Mouse (Mus musculus) mesoderm, embryonic 11.5 days (tissue): Measurements from ENCODE around the gene Hectd3.

Experiments used
- DNase-seq: peaks from one replicate; pipeline ENCODE4 v3.0.0-alpha.2; 2012; ENCODE audit warnings: low read depth, low spot score

The Hectd3 gene

GRCm38 (mm10) chr4:116995131-116995797 is at the start of gene Hectd3:
Hectd3 (plus strand) TSS chr4:116995317.
- DNase-seq, result peak; percentile 72

- DNase-seq, result peak; percentile 27
Observed at GRCm38 (mm10) chr4:116951642-116952041, 43.5 kb upstream of the Hectd3 start.

GRCm38 (mm10) chr4:116954951-116955350 is 40.2 kb upstream of the Hectd3 start:
- no peak for DNase-seq

- DNase-seq, result no peak
Observed at GRCm38 (mm10) chr4:116976503-116976902, 18.6 kb upstream of the Hectd3 start.

GRCm38 (mm10) chr4:116985681-116986080 is 9.4 kb upstream of the Hectd3 start:
- DNase-seq, result no peak

- peak; percentile 54 for DNase-seq
Observed at GRCm38 (mm10) chr4:116986400-116987121, 8.6 kb upstream of the Hectd3 start.

GRCm38 (mm10) chr4:116987122-116987456 is 8.0 kb upstream of the Hectd3 start:
- DNase-seq, result no peak

GRCm38 (mm10) chr4:116989731-116990130 is 5.4 kb upstream of the Hectd3 start:
- no peak for DNase-seq

- DNase-seq, result peak; percentile 85
Observed at GRCm38 (mm10) chr4:116991366-116991765, 3.8 kb upstream of the Hectd3 start.

- peak; percentile 95 for DNase-seq
Observed at GRCm38 (mm10) chr4:116993672-116994621, 1.2 kb upstream of the Hectd3 start, which contains the start of gene Urod. Urod (minus strand) TSS chr4:116994413.

- peak; percentile 54 for DNase-seq
Observed at GRCm38 (mm10) chr4:116995798-116996135, 650 bp downstream of the Hectd3 start.

GRCm38 (mm10) chr4:116999513-117000154 is 4.5 kb downstream of the Hectd3 start:
- DNase-seq, result no peak

GRCm38 (mm10) chr4:117001957-117002356 is 6.8 kb downstream of the Hectd3 start:
- no peak for DNase-seq

GRCm38 (mm10) chr4:117002543-117003521 is 7.7 kb downstream of the Hectd3 start:
- peak; percentile 78 for DNase-seq

GRCm38 (mm10) chr4:117004649-117005048 is 9.5 kb downstream of the Hectd3 start:
- DNase-seq, result no peak

- no peak for DNase-seq
Observed at GRCm38 (mm10) chr4:117005611-117006400, 10.7 kb downstream of the Hectd3 start.

GRCm38 (mm10) chr4:117007058-117007457 is 11.9 kb downstream of the Hectd3 start:
- DNase-seq, result no peak

GRCm38 (mm10) chr4:117010231-117010630 is 15.1 kb downstream of the Hectd3 start:
- DNase-seq, result no peak

GRCm38 (mm10) chr4:117013596-117013995 is 18.5 kb downstream of the Hectd3 start:
- no peak for DNase-seq
